ENCODE assay signal across 8 mouse cellular contexts in genomic region chr11:52002842-52003504, GRCm38 (mm10). TPM values are rescaled to one million over a fixed set of nuclear protein-coding genes. Genes with fewer than 3 reads are reported as not detected.
DNase-seq lines count a peak whose midpoint lies in the region; ATAC-seq and TF ChIP-seq lines count a peak whose summit lies in the region.

No protein-coding gene starts in this region.

- no peaks in the 10 kb centered on the region; the same call in 1 of the 2 replicates for H3K36me3 ChIP-seq in heart, embryonic 15.5 days
- H3K36me3 ChIP-seq in ES-E14 (ENCODE audit: control insufficient read depth, insufficient read depth, low read length, poor library complexity, severe bottlenecking), result no peaks in the 10 kb centered on the region
- no peaks in the 10 kb centered on the region for H3K36me3 ChIP-seq in hindbrain, embryonic 11.5 days (ENCODE audit: control insufficient read depth, insufficient read depth, low read length)
- H3K36me3 ChIP-seq in macrophage (ENCODE audit: inconsistent target), result peaks cover 1% of the 10 kb centered on the region; the same call in 1 of the 2 replicates

- H3K4me1 ChIP-seq in heart, embryonic 15.5 days (replicated peaks), result peaks cover 20% of the 10 kb centered on the region
- peaks cover 4% of the 10 kb centered on the region in 2 experiments; a peak in 3 of 4 replicates for H3K4me1 ChIP-seq in ES-E14 (ENCODE audit: control insufficient read depth in 2 of 2, insufficient read depth in 2 of 2, low read length in 2 of 2, poor library complexity in 1 of 2)
- 0 out of 2 replicates have a peak, but pooled peaks cover 3% of the 10 kb centered on the region for H3K4me1 ChIP-seq in hindbrain, embryonic 11.5 days (replicated peaks; ENCODE audit: control insufficient read depth, insufficient read depth, low read length)

- no peaks in the 10 kb centered on the region for H3K27me3 ChIP-seq in heart, embryonic 15.5 days
- no peaks in the 10 kb centered on the region for H3K27me3 ChIP-seq in hindbrain, embryonic 11.5 days (ENCODE audit: control insufficient read depth, insufficient read depth, low read length)

- 73% methylated on average over 13 of the region's 13 CpGs for WGBS in heart, embryonic 15.5 days
- 81% methylated on average over 13 of the region's 13 CpGs for WGBS in hindbrain, embryonic 11.5 days
- 69% methylated on average over 10 of the region's 13 CpGs for WGBS in macrophage (ENCODE audit: missing documents)

- peak overlapping the region; percentile 97 for H3K27ac ChIP-seq in heart, embryonic 15.5 days
- peak overlapping the region; percentile 91; the same call in 1 of the 2 replicates for H3K27ac ChIP-seq in ES-E14 (ENCODE audit: insufficient read depth, low read depth, low read length, poor library complexity, severe bottlenecking)
- H3K27ac ChIP-seq in hindbrain, embryonic 11.5 days (ENCODE audit: low read depth, low read length), result no peak overlapping the region
- peak overlapping the region; percentile 85 for H3K27ac ChIP-seq in macrophage

- peaks cover 23% of the 10 kb centered on the region for H3K79me2 ChIP-seq in macrophage (ENCODE audit: inconsistent target)

- peak overlapping the region; percentile 71 for H3K4me2 ChIP-seq in heart, embryonic 15.5 days
- peak overlapping the region; percentile 66 for H3K4me2 ChIP-seq in hindbrain, embryonic 11.5 days (replicated peaks; ENCODE audit: low read depth, low read length)

- intact Hi-C loops in heart, postnatal 36 days (cut with DNase I), result no loop called here

- H3K4me3 ChIP-seq in heart, embryonic 15.5 days, result peak overlapping the region; percentile 88
- peak overlapping the region; percentile 84 to 96; a peak in 3 of 4 replicates for H3K4me3 ChIP-seq in ES-E14 (ENCODE audit: insufficient read depth in 1 of 2, low read depth in 1 of 2, low read length in 2 of 2, poor library complexity in 1 of 2, severe bottlenecking in 1 of 2)
- peak overlapping the region; percentile 75 for H3K4me3 ChIP-seq in hindbrain, embryonic 11.5 days (ENCODE audit: low read depth, low read length)
- peak overlapping the region; percentile 81 for H3K4me3 ChIP-seq in macrophage (ENCODE audit: inconsistent target)

- DNase-seq in heart, postnatal 36 days, result no peak
- DNase-seq in ES-E14 (ENCODE audit: low read depth, low spot score), result no peak
- DNase-seq in hindbrain, embryonic 11.5 days (ENCODE audit: low spot score), result no peak
- no peak for DNase-seq in frontal cortex, postnatal 10 days (ENCODE audit: low spot score in 2 of 2)
- no peak for DNase-seq in urinary bladder, postnatal 4 days (ENCODE audit: low spot score in 2 of 2)
- no peak for DNase-seq in gastrocnemius, postnatal 4 days (ENCODE audit: low spot score in 2 of 2)

- peak overlapping the region; percentile 84 for H3K9ac ChIP-seq in heart, embryonic 15.5 days
- H3K9ac ChIP-seq in ES-E14 (ENCODE audit: insufficient read depth, low read depth, low read length, poor library complexity, severe bottlenecking), result peak overlapping the region; percentile 90; the same call in 1 of the 2 replicates
- H3K9ac ChIP-seq in hindbrain, embryonic 11.5 days (ENCODE audit: low read depth, low read length), result peak overlapping the region; percentile 59; the same call in 1 of the 2 replicates

- in situ Hi-C loops in ES-E14 (cut with MboI; ENCODE audit: low sequenced_read_pairs in 2 of 2, unreplicated experiment in 2 of 2), result no loop called here

- ATAC-seq in heart, embryonic 15.5 days (replicated peaks; ENCODE audit: insufficient number of reproducible peaks, insufficient read depth, low FRiP score, low read depth), result no peak
- ATAC-seq in hindbrain, embryonic 11.5 days (ENCODE audit: low FRiP score), result no peak

- no peaks in the 10 kb centered on the region for H3K9me3 ChIP-seq in heart, embryonic 15.5 days (replicated peaks)
- no peaks in the 10 kb centered on the region for H3K9me3 ChIP-seq in ES-E14 (ENCODE audit: control insufficient read depth, insufficient read depth, low read depth, low read length)
- H3K9me3 ChIP-seq in hindbrain, embryonic 11.5 days (ENCODE audit: control insufficient read depth, low read length), result no peaks in the 10 kb centered on the region

TF ChIP-seq in ES-E14, 5 proteins besides CTCF, POLR2A, EP300 and RAD21:
- TF ChIP-seq HCFC1 (IDR thresholded peaks at IDR 0.05; ENCODE audit: borderline replicate concordance, insufficient read depth, low read length) (no peak), ZNF384 (IDR thresholded peaks at IDR 0.05; ENCODE audit: low read depth, low read length) (peak; percentile 95), ZC3H11A (IDR thresholded peaks at IDR 0.05; ENCODE audit: borderline replicate concordance, low read depth, low read length) (no peak)

RNA-seq across cellular contexts. Expression of gene Cdkl3, which starts 1.0 kb away (rescaled TPM):
- polyA plus RNA-seq in heart, embryonic 15.5 days (2015; fragmentation: Nextera tagmentation; extraction: Ambion mirVana), result 9.8 and 10.2 TPM in 2 replicates
- 1 to 10 TPM; 5.5 to 5.7 TPM for total RNA-seq in heart, postnatal 36 days (2021)
- 3.6 and 4.6 TPM in 2 replicates for total RNA-seq in ES-E14 (2012; rRNA removed)
- 12.0 and 15.9 TPM in 2 replicates for polyA plus RNA-seq in hindbrain, embryonic 11.5 days (2014; fragmentation: Nextera tagmentation; extraction: Ambion mirVana)
- 10 to 100 TPM in 8 of 26 experiments, 1 to 10 TPM in 18; 1.3 to 16.1 (median 9.3) TPM for total RNA-seq in macrophage (2018; cell fraction: chromatin; rRNA removed)
- total RNA-seq in macrophage (2018; cell fraction: cytosol; rRNA removed), result 1 to 10 TPM; 1.2 to 4.1 (median 2.2) TPM
- 1 to 10 TPM; 1.3 to 9.4 (median 4.2) TPM for total RNA-seq in macrophage (2018; cell fraction: nucleus; rRNA removed)
- polyA plus RNA-seq in macrophage (2018), result 1.2 to 3.9 TPM (median 2.0 TPM) in 3 replicates
- 10 to 100 TPM; 11.1 to 14.0 TPM for total RNA-seq in gastrocnemius, postnatal 4 days (2021)

RNA-seq across cellular contexts. Expression of gene Ube2b, which starts 2.4 kb away (rescaled TPM):
- polyA plus RNA-seq in heart, embryonic 15.5 days (2015; fragmentation: Nextera tagmentation; extraction: Ambion mirVana), result 243 and 292 TPM in 2 replicates
- total RNA-seq in heart, postnatal 36 days (2021), result 100 to 1,000 TPM; 297 to 317 TPM
- total RNA-seq in ES-E14 (2012; rRNA removed), result 47.9 and 58.3 TPM in 2 replicates
- 193 and 205 TPM in 2 replicates for polyA plus RNA-seq in hindbrain, embryonic 11.5 days (2014; fragmentation: Nextera tagmentation; extraction: Ambion mirVana)
- total RNA-seq in macrophage (2018; cell fraction: chromatin; rRNA removed), result 100 to 1,000 TPM in 21 of 26 experiments, 10 to 100 TPM in 5; 49.2 to 261 (median 134) TPM
- 100 to 1,000 TPM in 14 of 26 experiments, 10 to 100 TPM in 12; 63.6 to 144 (median 100) TPM for total RNA-seq in macrophage (2018; cell fraction: cytosol; rRNA removed)
- 100 to 1,000 TPM in 7 of 26 experiments, 10 to 100 TPM in 19; 28.0 to 147 (median 88.3) TPM for total RNA-seq in macrophage (2018; cell fraction: nucleus; rRNA removed)
- polyA plus RNA-seq in macrophage (2018), result 117 to 151 TPM (median 137 TPM) in 3 replicates
- total RNA-seq in gastrocnemius, postnatal 4 days (2021), result 100 to 1,000 TPM; 190 to 225 TPM

RNA-seq across cellular contexts. Expression of gene Cdkn2aipnl, which starts 35.5 kb away (rescaled TPM):
- 60.6 and 69.0 TPM in 2 replicates for polyA plus RNA-seq in heart, embryonic 15.5 days (2015; fragmentation: Nextera tagmentation; extraction: Ambion mirVana)
- 10 to 100 TPM in 1 of 2 experiments, 1 to 10 TPM in 1; 9.7 to 10.7 TPM for total RNA-seq in heart, postnatal 36 days (2021)
- 49.4 and 61.7 TPM in 2 replicates for total RNA-seq in ES-E14 (2012; rRNA removed)
- 111 and 134 TPM in 2 replicates for polyA plus RNA-seq in hindbrain, embryonic 11.5 days (2014; fragmentation: Nextera tagmentation; extraction: Ambion mirVana)
- total RNA-seq in macrophage (2018; cell fraction: chromatin; rRNA removed), result 1 to 10 TPM in 22 of 26 experiments, under 1 TPM in 4; 0.71 to 8.7 (median 3.0) TPM
- 10 to 100 TPM; 17.1 to 39.7 (median 31.0) TPM for total RNA-seq in macrophage (2018; cell fraction: cytosol; rRNA removed)
- 10 to 100 TPM in 11 of 26 experiments, 1 to 10 TPM in 15; 2.3 to 23.6 (median 9.0) TPM for total RNA-seq in macrophage (2018; cell fraction: nucleus; rRNA removed)
- 23.7 to 60.3 TPM (median 39.3 TPM) in 3 replicates for polyA plus RNA-seq in macrophage (2018)
- 10 to 100 TPM; 25.7 to 26.7 TPM for total RNA-seq in gastrocnemius, postnatal 4 days (2021)
